Mouse (Mus musculus) testis, adult 10 weeks (tissue): Measurements from ENCODE around the gene Vmn1r51. TPM values are rescaled to one million over a fixed set of nuclear protein-coding genes. Genes with fewer than 3 reads are reported as not detected.

Experiments used
- polyA plus RNA-seq: library from polyadenylated mRNA; stranded (reverse); fragments of 350-450 nt; fragmentation: Illumina TruSeq; extraction: RNeasy Lipid Tissue Mini Kit (QIAGEN cat#74804); gene quantifications from one replicate; pipeline ENCODE4 v1.2.3, GENCODE M21; 2014; ENCODE audit warnings: low read depth, low replicate concordance

Vmn1r51 gene
- polyA plus RNA-seq = not detected

DNA sequence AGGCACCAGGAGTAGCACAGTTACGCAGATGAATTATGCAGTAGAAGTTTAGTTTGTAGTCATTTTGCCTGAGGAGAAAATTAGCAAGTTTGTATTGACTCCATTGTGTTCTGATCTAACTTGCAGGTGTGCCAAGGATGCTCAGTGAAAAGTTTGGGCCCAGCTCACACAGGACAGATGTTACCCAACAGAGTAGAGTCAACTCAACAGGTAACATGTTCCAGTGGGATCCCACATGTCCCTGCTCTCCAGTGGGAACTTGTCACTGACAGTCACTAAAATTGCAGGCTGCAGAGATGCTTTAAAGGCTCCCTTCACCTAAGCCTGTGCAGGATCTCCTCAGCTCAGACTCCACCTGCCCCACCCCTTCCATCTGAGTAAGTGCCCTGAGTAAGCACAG lies at the start of gene Vmn1r51:
Vmn1r51 (plus strand) TSS at position 301 of the 400 bp plus-strand sequence.

DNA sequence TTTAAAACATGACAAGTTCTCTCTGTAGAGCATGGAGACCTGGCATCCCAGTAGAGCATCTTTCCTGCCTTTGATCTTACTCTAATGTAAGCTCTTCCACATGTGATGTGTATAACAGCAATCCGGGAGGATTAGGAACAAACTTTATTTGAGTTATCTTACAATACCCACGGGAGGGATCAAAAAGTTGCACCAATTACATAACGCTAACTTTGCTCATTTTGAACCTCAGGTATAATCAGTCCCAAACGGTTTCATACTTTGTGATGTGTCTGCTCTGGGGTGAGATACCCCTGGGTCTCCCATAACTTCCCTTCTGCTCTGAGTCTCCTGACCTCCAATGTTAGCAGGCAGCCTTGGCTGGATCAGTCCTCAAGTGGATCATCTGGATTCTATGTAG lies 44.0 kb upstream of the Vmn1r51 start, which contains the start of gene Vmn1r49:
Vmn1r49 (minus strand) TSS at position 101 of the 400 bp plus-strand sequence.

DNA sequence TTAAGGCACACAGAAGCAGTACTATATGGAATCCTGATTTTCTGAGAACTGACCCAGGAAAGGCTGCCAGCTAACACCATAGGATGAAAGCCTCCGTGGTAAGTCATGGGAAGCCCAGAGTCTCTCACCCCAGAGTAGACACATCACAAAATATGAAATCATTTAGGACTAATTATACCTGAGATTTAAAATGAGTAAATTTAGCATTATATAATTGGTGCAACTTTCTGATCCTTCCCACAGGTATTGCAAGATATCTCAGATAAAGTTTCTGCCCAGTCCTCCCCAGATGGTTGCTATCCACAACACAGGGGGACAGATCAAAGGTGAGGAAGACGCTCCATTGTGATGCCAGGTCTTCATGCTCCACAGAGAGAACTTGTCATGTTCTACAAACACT lies 21.3 kb upstream of the Vmn1r51 start, which contains the start of gene Vmn1r50:
Vmn1r50 (plus strand) TSS at position 301 of the 400 bp plus-strand sequence.

DNA sequence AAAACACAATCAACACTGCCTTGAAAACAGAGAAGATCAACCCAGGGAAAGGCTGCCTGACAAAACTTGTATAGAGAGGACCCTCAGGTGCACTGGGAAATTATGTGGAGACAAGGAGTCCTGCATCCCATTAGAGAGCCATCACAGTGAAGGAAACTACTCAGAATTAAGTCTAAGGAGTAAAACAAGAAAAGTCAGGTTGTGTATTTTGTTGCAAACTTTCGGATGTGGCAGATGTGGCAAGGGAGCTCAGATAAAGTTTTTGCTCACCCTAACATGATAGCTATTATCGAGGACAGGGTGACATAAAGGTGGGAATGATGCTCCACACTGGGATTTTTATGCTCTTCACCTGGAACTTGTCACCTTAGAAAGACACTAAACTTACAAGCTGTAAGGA lies 52.1 kb downstream of the Vmn1r51 start, which contains the start of gene Vmn1r52:
Vmn1r52 (plus strand) TSS at position 301 of the 400 bp plus-strand sequence.

Other genes with a start within 250 kb of the Vmn1r51 start
- gene Vmn1r42, start 246.2 kb upstream of the Vmn1r51 start, polyA plus RNA-seq = 0.11 TPM
- gene Vmn1r43, start 246.2 kb upstream of the Vmn1r51 start, polyA plus RNA-seq = 3.3 TPM
- gene Vmn1r44, start 238.9 kb upstream of the Vmn1r51 start, polyA plus RNA-seq = 0.59 TPM
- not detected for gene Vmn1r45, start 182.0 kb upstream of the Vmn1r51 start, polyA plus RNA-seq
- not detected for gene Vmn1r46, start 153.3 kb upstream of the Vmn1r51 start, polyA plus RNA-seq
- not detected for gene Vmn1r47, start 106.4 kb upstream of the Vmn1r51 start, polyA plus RNA-seq
- not detected for gene Vmn1r48, start 85.8 kb upstream of the Vmn1r51 start, polyA plus RNA-seq
- not detected for gene Vmn1r49, start 44.1 kb upstream of the Vmn1r51 start, polyA plus RNA-seq
- gene Vmn1r50, start 21.2 kb upstream of the Vmn1r51 start, polyA plus RNA-seq = not detected
- gene Vmn1r52, start 52.2 kb downstream of the Vmn1r51 start, polyA plus RNA-seq = not detected
- gene V1ra8, start 80.2 kb downstream of the Vmn1r51 start, polyA plus RNA-seq = not detected
- 0.95 TPM for gene Vmn1r53, start 101.8 kb downstream of the Vmn1r51 start, polyA plus RNA-seq
- not detected for gene Vmn1r54, start 123.7 kb downstream of the Vmn1r51 start, polyA plus RNA-seq
- 99.9 TPM for gene BC048671, start 178.6 kb downstream of the Vmn1r51 start, polyA plus RNA-seq
- gene Chst13, start 202.6 kb downstream of the Vmn1r51 start, polyA plus RNA-seq = not detected
- not detected for gene Uroc1, start 210.7 kb downstream of the Vmn1r51 start, polyA plus RNA-seq
- 5.0 TPM for gene Zxdc, start 246.9 kb downstream of the Vmn1r51 start, polyA plus RNA-seq